Mouse (Mus musculus): ENCODE results near the gene Scgn. TPM values are rescaled to one million over a fixed set of nuclear protein-coding genes. Genes with fewer than 3 reads are reported as not detected.

The Scgn gene
- polyA plus RNA-seq, 1 experiment from 2014 or later: 1.6 TPM

Small RNA genes within 50 kb of the gene (microRNA-seq; reads per million reads assigned to microRNA genes)
- not detected for gene Gm44344

Other genes with a start within 250 kb of the Scgn start
- 1.1 and 1.6 TPM in 2 replicates for gene Hist1h3c, start 245.6 kb downstream of the Scgn start, polyA plus RNA-seq (2015; fragmentation: Nextera tagmentation; extraction: Ambion mirVana)
- 0.54 TPM in 1 of 2 replicates, not detected in the other for gene Hist1h2bb, start 244.5 kb downstream of the Scgn start, polyA plus RNA-seq (2015; fragmentation: Nextera tagmentation; extraction: Ambion mirVana)
- 7.4 and 9.8 TPM in 2 replicates for gene Hist1h2ab, start 240.1 kb downstream of the Scgn start, polyA plus RNA-seq (2015; fragmentation: Nextera tagmentation; extraction: Ambion mirVana)
- gene Hist1h3b, start 238.9 kb downstream of the Scgn start, polyA plus RNA-seq (2015; fragmentation: Nextera tagmentation; extraction: Ambion mirVana): 1.8 and 3.1 TPM in 2 replicates
- 1.1 and 1.9 TPM in 2 replicates for gene Hist1h4b, start 234.2 kb downstream of the Scgn start, polyA plus RNA-seq (2015; fragmentation: Nextera tagmentation; extraction: Ambion mirVana)
- gene Hist1h4a, start 230.0 kb downstream of the Scgn start, polyA plus RNA-seq (2015; fragmentation: Nextera tagmentation; extraction: Ambion mirVana): 0.32 and 0.51 TPM in 2 replicates
- gene Hist1h3a, start 228.8 kb downstream of the Scgn start, polyA plus RNA-seq (2015; fragmentation: Nextera tagmentation; extraction: Ambion mirVana): 0.35 and 2.4 TPM in 2 replicates
- gene Hist1h1a, start 227.5 kb downstream of the Scgn start, polyA plus RNA-seq (2015; fragmentation: Nextera tagmentation; extraction: Ambion mirVana): 0.75 and 0.84 TPM in 2 replicates
- 0.10 TPM in 1 of 2 replicates, not detected in the other for gene Trim38, start 221.3 kb downstream of the Scgn start, polyA plus RNA-seq (2015; fragmentation: Nextera tagmentation; extraction: Ambion mirVana)
- not detected in 2 replicates for gene Slc17a2, start 184.2 kb downstream of the Scgn start, polyA plus RNA-seq (2015; fragmentation: Nextera tagmentation; extraction: Ambion mirVana)
- not detected in 2 replicates for gene Slc17a3, start 151.8 kb downstream of the Scgn start, polyA plus RNA-seq (2015; fragmentation: Nextera tagmentation; extraction: Ambion mirVana)
- not detected in 2 replicates for gene Slc17a1, start 123.5 kb downstream of the Scgn start, polyA plus RNA-seq (2015; fragmentation: Nextera tagmentation; extraction: Ambion mirVana)
- not detected in 2 replicates for gene Slc17a4, start 76.2 kb downstream of the Scgn start, polyA plus RNA-seq (2015; fragmentation: Nextera tagmentation; extraction: Ambion mirVana)
- gene Hist1h2ba, start 57.1 kb downstream of the Scgn start, polyA plus RNA-seq (2015; fragmentation: Nextera tagmentation; extraction: Ambion mirVana): not detected in 2 replicates
- gene Hist1h2aa, start 56.8 kb downstream of the Scgn start, polyA plus RNA-seq (2015; fragmentation: Nextera tagmentation; extraction: Ambion mirVana): not detected in 2 replicates

Data from hindbrain, embryonic 15.5 days (tissue).